Mouse (Mus musculus) cerebellum, adult 2 months (tissue): ENCODE measurements around the gene Gatm.
A peak's percentile ranks its signal among the peaks of the same experiment; 100 is the strongest.

ENCODE experiments used
- CTCF ChIP-seq: fragments of 200-500 bp; IDR thresholded peaks from 2 replicates; pipeline ENCODE4 v1.5.1; 2011; ENCODE audit warnings: low read depth, mild to moderate bottlenecking, control low read depth, low read length, moderate library complexity, borderline replicate concordance; ENCODE audit not compliant: insufficient read depth
- POLR2A ChIP-seq: fragments of 200-500 bp; IDR thresholded peaks from 2 replicates; pipeline ENCODE4 v1.6.1; 2011; ENCODE audit warnings: low read length, control low read depth, borderline replicate concordance; ENCODE audit not compliant: insufficient read depth

DNA sequence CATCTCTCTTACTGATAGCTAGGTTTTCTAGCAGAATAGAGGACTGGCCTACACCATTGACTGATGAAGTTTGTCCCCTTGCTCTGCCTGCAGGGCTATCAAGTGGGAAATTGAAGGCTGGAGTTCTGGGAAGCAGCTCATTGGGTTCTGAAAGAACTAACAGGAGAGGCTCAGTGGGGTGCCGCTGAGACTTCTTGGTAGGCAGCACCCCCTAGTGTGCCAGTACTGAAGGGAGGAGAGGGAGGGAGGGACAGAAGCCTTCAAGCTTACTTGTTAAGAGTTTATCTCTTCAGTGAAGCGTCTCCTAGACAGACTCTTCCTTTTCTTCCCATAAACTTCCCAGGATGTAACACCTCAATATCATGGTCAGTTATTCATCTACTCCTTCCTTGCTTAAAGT is 52.8 kb downstream of the Gatm start:
- peak; percentile 36; the same call in 1 of the 2 replicates for TF ChIP-seq CTCF
- TF ChIP-seq POLR2A = no peak
